Mouse (Mus musculus) midbrain, embryonic 16.5 days (tissue): Measurements from ENCODE around the gene Bad. TPM values are rescaled to one million over a fixed set of nuclear protein-coding genes. Genes with fewer than 3 reads are reported as not detected.

Experiments used
- ATAC-seq: fragments of 200-750 bp; cut with Nextera tagmentation; 2 replicates; pipeline ENCODE4 v1.8.0; 2017; ENCODE audit warnings: moderate TSS enrichment
- H3K27ac ChIP-seq: fragments of 300-500 bp; sonication (generic); 2 replicates; pipeline ENCODE4 v1.5.1; 2014; ENCODE audit warnings: mild to moderate bottlenecking, low read length, mixed read lengths
- H3K27me3 ChIP-seq: fragments of 300-500 bp; sonication (generic); 2 replicates; pipeline ENCODE4 v1.6.1; 2014; ENCODE audit warnings: low read depth, low read length, mixed read lengths; ENCODE audit not compliant: control insufficient read depth, insufficient read depth
- H3K36me3 ChIP-seq: fragments of 300-500 bp; sonication (generic); 2 replicates; pipeline ENCODE4 v1.6.1; 2014; ENCODE audit warnings: mild to moderate bottlenecking, low read length, moderate library complexity, mixed read lengths; ENCODE audit not compliant: control insufficient read depth, insufficient read depth
- H3K4me1 ChIP-seq: fragments of 300-500 bp; sonication (generic); 2 replicates; pipeline ENCODE4 v1.6.1; 2014; ENCODE audit warnings: mild to moderate bottlenecking, low read length, mixed read lengths; ENCODE audit not compliant: control insufficient read depth, insufficient read depth
- H3K4me2 ChIP-seq: fragments of 300-500 bp; sonication (generic); 2 replicates; pipeline ENCODE4 v1.6.1; 2014; ENCODE audit warnings: mild to moderate bottlenecking, low read length, mixed read lengths
- H3K4me3 ChIP-seq: fragments of 300-500 bp; sonication (generic); 2 replicates; pipeline ENCODE4 v1.5.1; 2014; ENCODE audit warnings: low read depth, mild to moderate bottlenecking, low read length, moderate library complexity, mixed read lengths
- H3K9ac ChIP-seq: fragments of 300-500 bp; sonication (generic); 2 replicates; pipeline ENCODE4 v1.6.1; 2014; ENCODE audit warnings: low read depth, low read length, mixed read lengths
- H3K9me3 ChIP-seq: fragments of 300-500 bp; sonication (generic); replicated peaks from 2 replicates; pipeline ENCODE4 v1.6.1; 2014; ENCODE audit warnings: mild to moderate bottlenecking, low read length, mixed read lengths; ENCODE audit not compliant: control insufficient read depth, poor library complexity, severe bottlenecking
- WGBS: fragments of 180-500 bp; shearing (Covaris S2); extraction: QIAGEN DNeasy Blood & Tissue Kit; methylation state at CpG from one replicate; pipeline ENCODE4 v1.1.7; 2014; 5-methylcytosine and 5-hydroxymethylcytosine counted together
- polyA plus RNA-seq: library from polyadenylated mRNA; unstranded; fragments of >200 nt; fragmentation: Nextera tagmentation; extraction: Ambion mirVana; gene quantifications from 2 replicates; pipeline ENCODE4 v1.2.1, GENCODE M21; 2015

Gene Bad
- polyA plus RNA-seq, 1 experiment from 2014 or later: 92.5 TPM

GRCm38 (mm10) chr19:6981465-6981864 is 39.8 kb downstream of the Bad start:
- H3K4me2 ChIP-seq: no peak overlapping the region

DNA sequence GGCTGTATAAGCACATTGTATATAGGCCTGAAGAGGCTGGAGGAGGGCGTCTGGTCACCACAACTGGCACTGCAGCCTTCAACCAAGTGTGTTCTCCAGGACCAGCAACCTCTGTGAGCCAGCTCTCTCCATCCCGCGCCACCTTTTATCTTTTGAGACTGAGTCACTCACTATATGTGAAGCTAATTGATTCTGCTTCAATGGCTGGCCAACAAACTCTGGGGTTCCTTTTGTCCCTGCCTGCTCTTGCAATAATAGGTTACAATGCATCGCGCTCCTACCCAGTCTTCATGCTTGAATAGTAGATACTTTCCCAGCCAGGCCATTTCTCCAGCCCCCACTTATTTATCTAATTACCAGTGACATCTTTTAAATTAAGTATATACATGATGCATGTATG is 42.0 kb downstream of the Bad start:
- H3K4me3 ChIP-seq: no peak overlapping the region
- no peak overlapping the region for H3K4me2 ChIP-seq
- H3K36me3 ChIP-seq: peaks cover 5% of the 10 kb centered on the region
- no peak for ATAC-seq
- no peaks in the 10 kb centered on the region for H3K9me3 ChIP-seq
- peaks cover 28% of the 10 kb centered on the region for H3K4me1 ChIP-seq
- no peak overlapping the region for H3K27ac ChIP-seq
- WGBS: 62% methylated on average over 5 of the region's 5 CpGs
- no peaks in the 10 kb centered on the region for H3K27me3 ChIP-seq
- no peak overlapping the region for H3K9ac ChIP-seq

More at GRCm38 (mm10) chr19:6981465-6981864, 39.8 kb downstream of the Bad start:
- Histone ChIP-seq H3K27me3 (no peaks in the 10 kb centered on the region), H3K4me3 (no peak overlapping the region), H3K4me1 (peaks cover 35% of the 10 kb centered on the region), H3K36me3 (peaks cover 11% of the 10 kb centered on the region), H3K9ac (no peak overlapping the region), H3K27ac (no peak overlapping the region), H3K9me3 (no peaks in the 10 kb centered on the region)
- WGBS: 92% methylated on average over 4 of the region's 4 CpGs
- no peak for ATAC-seq

- H3K4me2 ChIP-seq: no peak overlapping the region
- 88% methylated on average over 19 of the region's 19 CpGs for WGBS
- H3K4me3 ChIP-seq: no peak overlapping the region
- peaks cover 5% of the 10 kb centered on the region for H3K36me3 ChIP-seq
- no peaks in the 10 kb centered on the region for H3K9me3 ChIP-seq
- peaks cover 19% of the 10 kb centered on the region for H3K4me1 ChIP-seq
- ATAC-seq: no peak
- no peaks in the 10 kb centered on the region for H3K27me3 ChIP-seq
- H3K27ac ChIP-seq: no peak overlapping the region
- no peak overlapping the region for H3K9ac ChIP-seq
Measured at GRCm38 (mm10) chr19:6985300-6985699, 43.6 kb downstream of the Bad start.

GRCm38 (mm10) chr19:6985951-6986708 is 44.5 kb downstream of the Bad start:
- 84% methylated on average over 10 of the region's 10 CpGs for WGBS
- no peak overlapping the region for H3K27ac ChIP-seq

DNA sequence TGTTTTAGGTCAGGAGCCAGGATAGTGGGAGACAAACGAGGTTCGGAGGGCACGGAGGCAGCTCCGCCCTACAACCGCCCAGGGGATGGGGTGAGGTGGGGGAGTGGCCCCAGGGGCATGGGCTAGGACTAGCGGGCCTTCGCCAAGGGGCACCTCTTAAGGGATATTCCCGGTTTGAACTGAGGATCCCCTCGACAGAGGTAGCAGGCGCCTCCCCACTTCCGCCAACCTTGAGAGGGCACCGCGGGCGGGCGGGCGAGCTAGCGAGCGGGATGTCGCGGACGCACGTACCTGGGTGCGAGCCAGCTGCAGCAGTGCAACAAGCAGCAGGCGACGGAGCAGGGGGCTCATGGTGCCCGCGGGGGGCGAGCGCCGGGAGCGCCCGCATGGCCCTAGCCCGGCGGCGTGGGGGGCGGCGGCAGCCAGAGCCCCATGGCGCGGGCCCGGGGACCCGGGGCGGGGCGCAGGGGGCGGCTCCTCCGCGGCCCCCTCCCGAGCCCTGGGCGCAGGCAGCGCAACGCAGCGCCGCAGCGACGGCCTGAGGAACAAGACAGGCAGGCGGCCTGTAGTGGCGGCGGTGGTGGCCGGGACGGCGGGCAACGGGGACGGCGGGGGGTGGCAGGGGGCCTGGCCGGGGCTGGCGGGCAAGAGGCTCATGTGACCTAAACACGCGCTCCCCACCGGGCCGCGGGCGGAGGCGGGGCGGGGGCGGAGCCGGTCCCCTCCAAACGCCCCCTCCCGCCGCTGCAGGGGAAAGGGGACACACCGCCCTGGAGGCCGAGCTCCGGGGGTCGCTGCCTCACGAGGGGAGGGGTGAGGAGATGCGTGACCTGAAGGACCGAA is 45.6 kb downstream of the Bad start, which contains the start of gene Vegfb:
TSS of gene Vegfb (minus strand) at position 591 of the 843 bp plus-strand sequence.
- peak within 1 kb of the TSS; percentile 93 for H3K4me2 ChIP-seq
- WGBS: under 1% methylated on average over 61 of the region's 85 CpGs
- no peaks in the 10 kb centered on the region for H3K9me3 ChIP-seq
- peaks cover 5% of the 10 kb centered on the region for H3K36me3 ChIP-seq
- no peaks in the 10 kb centered on the region for H3K27me3 ChIP-seq
- H3K4me1 ChIP-seq: peaks cover 18% of the 10 kb centered on the region; the same call in 1 of the 2 replicates
- H3K9ac ChIP-seq: peak within 1 kb of the TSS; percentile 96
- peak within 1 kb of the TSS; percentile 81 for H3K4me3 ChIP-seq
- peak; percentile 52 for ATAC-seq
- peak within 1 kb of the TSS; percentile 82 for H3K27ac ChIP-seq

More at GRCm38 (mm10) chr19:6985951-6986708, 44.5 kb downstream of the Bad start:
- H3K9ac ChIP-seq: peak overlapping the region; percentile 96; the same call in 1 of the 2 replicates
- H3K27me3 ChIP-seq: no peaks in the 10 kb centered on the region
- H3K4me3 ChIP-seq: peak overlapping the region; percentile 81; the same call in 1 of the 2 replicates
- ATAC-seq: peak; percentile 3; the same call in 1 of the 2 replicates
- H3K9me3 ChIP-seq: no peaks in the 10 kb centered on the region
- H3K4me1 ChIP-seq: peaks cover 15% of the 10 kb centered on the region
- peak overlapping the region; percentile 93 for H3K4me2 ChIP-seq
- peaks cover 5% of the 10 kb centered on the region for H3K36me3 ChIP-seq

GRCm38 (mm10) chr19:6987904-6988285 is 46.2 kb downstream of the Bad start:
- peaks cover 4% of the 10 kb centered on the region for H3K36me3 ChIP-seq
- no peak for ATAC-seq
- H3K27ac ChIP-seq: peak overlapping the region; percentile 82
- peak overlapping the region; percentile 93 for H3K4me2 ChIP-seq
- 4% methylated on average over 8 of the region's 8 CpGs for WGBS
- H3K9ac ChIP-seq: peak overlapping the region; percentile 96
- no peaks in the 10 kb centered on the region for H3K27me3 ChIP-seq
- H3K4me3 ChIP-seq: peak overlapping the region; percentile 81
- H3K4me1 ChIP-seq: peaks cover 20% of the 10 kb centered on the region; the same call in 1 of the 2 replicates
- H3K9me3 ChIP-seq: no peaks in the 10 kb centered on the region

GRCm38 (mm10) chr19:6989251-6989650 is 47.6 kb downstream of the Bad start:
- no peaks in the 10 kb centered on the region for H3K9me3 ChIP-seq
- H3K9ac ChIP-seq: no peak overlapping the region
- no peak overlapping the region for H3K4me3 ChIP-seq
- H3K27me3 ChIP-seq: no peaks in the 10 kb centered on the region
- no peak for ATAC-seq
- peaks cover 24% of the 10 kb centered on the region; the same call in 1 of the 2 replicates for H3K4me1 ChIP-seq
- peaks cover 4% of the 10 kb centered on the region for H3K36me3 ChIP-seq
- H3K27ac ChIP-seq: no peak overlapping the region
- WGBS: 85% methylated on average over 8 of the region's 8 CpGs
- H3K4me2 ChIP-seq: no peak overlapping the region

DNA sequence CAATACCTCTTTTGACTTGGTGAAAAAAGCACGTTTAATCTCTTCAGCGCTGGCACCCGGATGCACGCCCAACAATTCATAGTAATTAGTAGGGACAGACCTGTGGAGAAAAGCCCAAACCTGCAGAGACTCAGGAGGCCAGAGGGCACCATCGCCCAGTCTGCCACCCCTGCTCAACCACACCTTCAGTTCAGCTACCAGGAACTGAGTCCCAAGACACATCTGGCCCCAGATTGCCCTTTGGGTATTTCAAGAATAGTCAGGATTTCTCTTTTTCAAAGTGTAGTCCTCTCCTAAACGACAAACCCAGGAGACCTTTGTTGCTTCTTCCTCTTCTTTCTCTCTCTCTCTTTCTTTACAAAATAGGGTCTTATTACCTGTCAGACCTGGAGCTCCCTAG is 49.1 kb downstream of the Bad start:
- no peak overlapping the region for H3K27ac ChIP-seq
- H3K36me3 ChIP-seq: no peaks in the 10 kb centered on the region
- H3K27me3 ChIP-seq: no peaks in the 10 kb centered on the region
- no peak for ATAC-seq
- no peak overlapping the region for H3K9ac ChIP-seq
- H3K4me2 ChIP-seq: no peak overlapping the region
- no peaks in the 10 kb centered on the region for H3K9me3 ChIP-seq
- peaks cover 38% of the 10 kb centered on the region for H3K4me1 ChIP-seq
- no peak overlapping the region for H3K4me3 ChIP-seq
- 89% methylated on average over 6 of the region's 6 CpGs for WGBS
